Mouse (Mus musculus) lung, postnatal 0 days (tissue): Measurements from ENCODE around the gene Spatc1l.

Experiments used
- CTCF ChIP-seq: IDR thresholded peaks from 2 replicates; pipeline ENCODE4 v1.5.1; 2016; ENCODE audit warnings: antibody characterized with exemption, mild to moderate bottlenecking
- EP300 ChIP-seq: IDR thresholded peaks from 2 replicates; pipeline ENCODE4 v1.6.1; 2016; ENCODE audit warnings: antibody characterized with exemption, mild to moderate bottlenecking, control low read depth

GRCm38 (mm10) chr10:76530922-76531321, 31.1 kb upstream of the Spatc1l start:
- TF ChIP-seq EP300 (no peak), CTCF (no peak)
